Mouse (Mus musculus) kidney, embryonic 15.5 days (tissue): ENCODE measurements around the gene Plekhj1. TPM values are rescaled to one million over a fixed set of nuclear protein-coding genes. Genes with fewer than 3 reads are reported as not detected.
A peak's percentile ranks its signal among the peaks of the same experiment; 100 is the strongest.

Experiments
- ATAC-seq: fragments of 200-750 bp; cut with Nextera tagmentation; replicated peaks from 2 replicates; pipeline ENCODE4 v1.8.0; 2017; ENCODE audit warnings: moderate TSS enrichment; ENCODE audit not compliant: low FRiP score
- H3K27ac ChIP-seq: fragments of 300-500 bp; sonication (generic); 2 replicates; pipeline ENCODE4 v1.5.1; 2015; ENCODE audit warnings: mild to moderate bottlenecking, inconsistent platforms
- H3K27me3 ChIP-seq: fragments of 300-500 bp; sonication (generic); 2 replicates; pipeline ENCODE4 v1.6.1; 2015; ENCODE audit warnings: inconsistent platforms
- H3K36me3 ChIP-seq: fragments of 300-500 bp; sonication (generic); 2 replicates; pipeline ENCODE4 v1.6.1; 2015; ENCODE audit warnings: inconsistent platforms
- H3K4me1 ChIP-seq: fragments of 300-500 bp; sonication (generic); 2 replicates; pipeline ENCODE4 v1.6.1; 2015; ENCODE audit warnings: inconsistent platforms
- H3K4me2 ChIP-seq: fragments of 300-500 bp; sonication (generic); 2 replicates; pipeline ENCODE4 v1.6.1; 2015; ENCODE audit warnings: moderate library complexity, mild to moderate bottlenecking, inconsistent platforms
- H3K4me3 ChIP-seq: fragments of 300-500 bp; sonication (generic); replicated peaks from 2 replicates; pipeline ENCODE4 v1.5.1; 2015; ENCODE audit warnings: mild to moderate bottlenecking, inconsistent platforms
- H3K9ac ChIP-seq: fragments of 300-500 bp; sonication (generic); 2 replicates; pipeline ENCODE4 v1.6.1; 2015; ENCODE audit warnings: mild to moderate bottlenecking, inconsistent platforms
- H3K9me3 ChIP-seq: fragments of 300-500 bp; sonication (generic); replicated peaks from 2 replicates; pipeline ENCODE4 v1.6.1; 2016; ENCODE audit warnings: inconsistent platforms
- WGBS: fragments of 180-500 bp; shearing (Covaris S2); methylation state at CpG from one replicate; pipeline ENCODE4 v1.1.7; 2015; ENCODE audit warnings: mixed read lengths; 5-methylcytosine and 5-hydroxymethylcytosine counted together
- polyA plus RNA-seq: library from polyadenylated mRNA; unstranded; fragments of >200 nt; fragmentation: Nextera tagmentation; extraction: Ambion mirVana; gene quantifications from 2 replicates; pipeline ENCODE4 v1.2.1, GENCODE M21; 2015

Gene Plekhj1
- polyA plus RNA-seq, 1 experiment from 2014 or later, result 126 TPM

DNA sequence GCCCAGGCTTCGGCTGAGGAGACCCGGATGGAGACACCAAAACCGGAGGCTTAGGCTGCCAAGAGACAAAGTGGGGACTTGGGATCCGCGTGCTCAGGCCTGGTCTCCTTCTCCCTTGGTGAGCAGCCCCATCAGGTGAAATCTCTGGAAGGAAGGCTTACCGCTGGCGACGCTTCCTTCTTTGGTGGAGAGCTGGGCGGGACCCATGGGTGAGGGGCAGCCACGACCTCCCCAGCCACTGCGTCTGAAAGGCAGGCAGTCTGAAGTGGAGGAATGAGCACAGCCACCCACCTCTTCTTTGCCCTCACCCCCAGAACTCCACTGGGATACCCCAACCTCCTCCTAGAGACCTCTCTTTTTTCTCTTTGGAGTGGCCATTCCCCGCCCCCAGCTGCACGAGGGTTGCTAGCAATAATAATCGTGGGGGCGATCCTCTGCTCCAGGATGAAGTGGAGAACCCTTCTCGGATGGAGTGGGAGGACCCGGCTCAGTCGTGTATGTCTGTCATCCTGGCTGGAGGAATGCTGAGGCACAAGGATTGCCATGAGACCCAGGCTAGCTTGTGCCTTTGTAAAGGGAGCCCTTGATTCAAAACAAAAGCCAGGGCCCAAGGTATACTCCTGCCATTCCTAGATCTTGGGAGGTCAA, 10.7 kb upstream of the Plekhj1 start:
- peaks cover 58% of the 10 kb centered on the region for H3K4me1 ChIP-seq

DNA sequence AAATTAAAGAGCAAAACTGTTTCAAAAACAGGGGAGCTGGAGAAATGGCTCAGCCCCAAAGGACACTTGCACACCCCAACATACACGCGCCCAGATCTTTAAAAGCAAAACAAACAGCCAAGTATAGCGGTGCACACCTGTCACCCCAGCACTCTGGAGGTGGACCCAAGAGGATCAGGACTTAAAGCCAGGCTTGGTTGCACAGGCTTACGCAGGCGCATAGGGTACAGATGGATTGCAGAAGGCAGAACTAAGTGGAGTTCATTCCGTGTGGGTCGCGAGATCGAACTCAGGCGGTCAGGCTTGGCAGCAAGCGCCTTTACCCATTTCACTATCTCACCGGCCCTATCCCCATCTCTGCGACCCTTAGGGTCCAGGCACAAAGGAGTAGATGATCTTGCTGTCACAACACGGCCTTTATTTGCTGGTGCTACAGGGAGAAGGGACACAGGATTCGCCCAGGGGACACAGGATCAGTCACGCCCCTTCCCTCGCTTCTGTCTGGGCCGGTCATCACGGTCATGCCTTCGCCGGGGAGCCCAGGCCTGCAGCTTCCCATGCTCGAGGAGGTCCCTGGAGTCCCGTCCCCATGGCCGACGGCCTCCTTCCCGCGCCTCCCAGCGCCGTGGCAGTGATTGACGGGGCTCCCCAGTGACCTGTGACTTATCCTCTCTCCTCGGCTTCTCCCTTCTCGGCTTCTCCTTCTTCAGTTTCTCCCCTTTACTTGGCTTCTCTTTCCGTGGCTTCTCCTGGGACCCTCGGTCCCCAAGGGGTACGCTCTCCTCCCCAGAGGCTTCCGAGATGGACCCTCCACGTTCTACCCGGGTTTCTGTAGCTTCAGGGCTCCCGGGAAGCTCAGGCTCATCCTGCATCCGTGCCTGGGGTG, 9.9 kb upstream of the Plekhj1 start:
- peak overlapping the region; percentile 92 for H3K4me2 ChIP-seq
- no peaks in the 10 kb centered on the region for H3K9me3 ChIP-seq
- peak overlapping the region; percentile 86 for H3K27ac ChIP-seq
- ATAC-seq, result no peak
- H3K4me3 ChIP-seq, result peak overlapping the region; percentile 52
- H3K9ac ChIP-seq, result peak overlapping the region; percentile 44
- H3K27me3 ChIP-seq, result peaks cover 18% of the 10 kb centered on the region
- 13% methylated on average over 40 of the region's 40 CpGs for WGBS
- peaks cover 21% of the 10 kb centered on the region for H3K36me3 ChIP-seq
- H3K4me1 ChIP-seq, result peaks cover 58% of the 10 kb centered on the region

More for the DNA sequence above, 10.7 kb upstream of the Plekhj1 start:
- peak overlapping the region; percentile 92 for H3K4me2 ChIP-seq
- H3K36me3 ChIP-seq, result peaks cover 14% of the 10 kb centered on the region
- peak overlapping the region; percentile 44 for H3K9ac ChIP-seq
- H3K27ac ChIP-seq, result peak overlapping the region; percentile 86
- ATAC-seq, result no peak
- peaks cover 21% of the 10 kb centered on the region for H3K27me3 ChIP-seq
- WGBS, result 5% methylated on average over 18 of the region's 18 CpGs
- H3K4me3 ChIP-seq, result peak overlapping the region; percentile 52
- no peaks in the 10 kb centered on the region for H3K9me3 ChIP-seq

DNA sequence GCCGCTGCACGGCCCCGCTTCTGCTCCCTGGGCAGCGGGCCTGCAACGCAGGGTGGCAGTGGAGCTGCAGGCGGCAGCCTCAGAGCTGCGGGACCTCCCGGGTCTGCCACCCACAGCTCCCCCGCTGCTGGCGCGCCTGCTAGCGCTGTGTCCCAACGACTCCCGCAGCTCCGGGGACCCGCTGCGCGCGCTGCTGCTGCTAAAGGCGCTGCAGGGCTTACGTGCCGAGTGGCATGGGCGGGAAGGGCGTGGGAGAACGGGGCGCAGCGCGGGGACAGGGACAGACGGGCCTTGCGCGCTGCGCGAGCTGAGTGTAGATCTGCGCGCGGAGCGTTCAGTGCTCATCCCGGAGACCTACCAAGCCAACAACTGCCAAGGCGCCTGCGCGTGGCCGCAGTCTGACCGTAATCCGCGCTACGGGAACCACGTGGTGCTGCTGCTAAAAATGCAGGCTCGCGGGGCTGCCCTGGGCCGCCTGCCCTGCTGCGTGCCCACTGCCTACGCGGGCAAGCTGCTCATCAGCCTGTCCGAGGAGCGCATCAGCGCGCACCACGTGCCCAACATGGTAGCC, 8.7 kb upstream of the Plekhj1 start:
- WGBS, result under 1% methylated on average over 58 of the region's 58 CpGs

DNA sequence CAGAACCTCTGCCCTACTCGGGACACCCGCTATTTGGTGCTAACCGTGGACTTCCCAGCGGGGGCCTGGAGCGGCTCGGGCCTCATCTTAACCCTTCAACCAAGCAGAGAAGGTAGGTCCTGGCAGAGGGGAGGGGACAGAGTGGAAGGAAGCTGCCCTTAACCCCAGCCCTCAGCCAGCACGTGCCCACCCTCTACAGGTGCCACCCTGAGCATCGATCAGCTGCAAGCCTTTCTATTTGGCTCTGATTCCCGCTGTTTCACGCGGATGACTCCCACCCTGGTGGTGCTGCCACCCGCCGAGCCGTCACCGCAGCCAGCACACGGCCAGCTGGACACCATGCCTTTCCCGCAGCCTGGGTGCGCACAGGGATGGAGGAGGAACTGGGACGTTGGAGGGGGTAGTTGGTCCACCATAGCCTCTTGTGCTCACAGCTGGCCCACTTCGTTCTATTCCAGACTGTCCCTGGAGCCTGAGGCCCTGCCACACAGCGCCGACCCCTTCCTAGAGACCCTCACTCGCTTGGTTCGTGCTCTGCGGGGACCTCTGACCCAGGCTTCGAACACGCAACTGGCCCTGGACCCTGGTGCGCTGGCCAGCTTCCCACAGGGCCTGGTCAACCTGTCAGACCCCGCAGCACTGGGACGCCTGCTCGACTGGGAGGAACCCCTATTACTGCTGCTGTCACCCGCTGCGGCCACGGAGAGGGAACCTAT, 8.1 kb upstream of the Plekhj1 start:
- Histone ChIP-seq H3K9me3 (no peaks in the 10 kb centered on the region), H3K36me3 (peaks cover 40% of the 10 kb centered on the region)
- WGBS, result 43% methylated on average over 34 of the region's 34 CpGs

More for the DNA sequence above, 8.7 kb upstream of the Plekhj1 start:
- Histone ChIP-seq H3K4me1 (peaks cover 54% of the 10 kb centered on the region), H3K9ac (peak overlapping the region; percentile 65), H3K27ac (peak overlapping the region; percentile 86), H3K27me3 (peaks cover 16% of the 10 kb centered on the region), H3K36me3 (peaks cover 33% of the 10 kb centered on the region), H3K4me3 (peak overlapping the region; percentile 52), H3K4me2 (peak overlapping the region; percentile 92), H3K9me3 (no peaks in the 10 kb centered on the region)
- peak; percentile 55 for ATAC-seq

DNA sequence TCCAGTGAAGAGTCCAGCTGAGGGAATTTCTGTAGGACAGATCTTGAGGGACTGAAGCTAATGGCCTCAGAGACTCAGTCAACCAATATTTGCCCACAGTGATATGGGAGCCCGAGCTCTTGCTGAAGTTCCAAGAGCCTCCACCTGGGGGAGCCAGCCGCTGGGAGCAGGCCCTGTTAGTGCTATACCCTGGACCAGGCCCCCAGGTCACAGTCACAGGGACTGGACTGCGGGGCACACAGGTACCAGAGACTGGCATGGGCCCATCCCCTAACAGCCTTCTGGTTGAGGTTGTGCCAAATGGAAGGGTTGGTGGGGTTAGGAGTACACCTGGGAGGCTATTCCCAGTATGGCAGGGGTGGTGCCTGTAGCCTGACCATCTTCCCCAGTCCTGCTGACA, 7.5 kb upstream of the Plekhj1 start:
- no peak overlapping the region for H3K9ac ChIP-seq
- 18% methylated on average over 3 of the region's 3 CpGs for WGBS
- H3K27me3 ChIP-seq, result peaks cover 16% of the 10 kb centered on the region
- no peak overlapping the region for H3K27ac ChIP-seq
- H3K4me3 ChIP-seq, result no peak overlapping the region
- peaks cover 45% of the 10 kb centered on the region for H3K36me3 ChIP-seq
- H3K9me3 ChIP-seq, result no peaks in the 10 kb centered on the region
- no peak overlapping the region for H3K4me2 ChIP-seq
- peak; percentile 40 for ATAC-seq
- H3K4me1 ChIP-seq, result peaks cover 56% of the 10 kb centered on the region

More for the DNA sequence above, 8.1 kb upstream of the Plekhj1 start:
- ATAC-seq, result peak; percentile 4
- Histone ChIP-seq H3K4me1 (peaks cover 53% of the 10 kb centered on the region), H3K27me3 (peaks cover 16% of the 10 kb centered on the region), H3K4me3 (peak overlapping the region; percentile 52), H3K4me2 (peak overlapping the region; percentile 92), H3K9ac (peak overlapping the region; percentile 65), H3K27ac (peak overlapping the region; percentile 86)

DNA sequence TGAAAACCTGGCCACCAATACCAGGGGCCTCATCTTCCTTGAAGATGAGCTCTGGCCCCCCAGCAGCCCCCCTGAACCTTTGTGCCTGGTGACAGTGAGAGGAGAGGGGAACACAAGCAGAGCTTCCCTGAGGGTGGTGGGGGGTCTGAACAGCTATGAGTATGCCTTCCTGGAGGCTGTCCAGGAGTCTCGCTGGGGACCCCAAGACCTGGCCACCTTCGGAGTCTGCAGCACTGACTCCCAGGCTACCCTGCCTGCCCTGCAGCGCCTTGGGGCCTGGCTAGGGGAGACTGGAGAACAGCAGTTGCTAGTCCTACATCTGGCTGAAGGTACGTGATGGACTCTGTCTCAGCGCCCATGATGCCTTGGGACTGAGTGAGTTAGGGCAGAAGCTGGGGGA, 6.9 kb upstream of the Plekhj1 start:
- H3K27ac ChIP-seq, result no peak overlapping the region
- H3K27me3 ChIP-seq, result peaks cover 13% of the 10 kb centered on the region
- peaks cover 51% of the 10 kb centered on the region for H3K36me3 ChIP-seq
- H3K4me2 ChIP-seq, result no peak overlapping the region
- no peaks in the 10 kb centered on the region for H3K9me3 ChIP-seq
- no peak overlapping the region for H3K4me3 ChIP-seq
- WGBS, result 76% methylated on average over 5 of the region's 5 CpGs
- ATAC-seq, result no peak
- peaks cover 55% of the 10 kb centered on the region for H3K4me1 ChIP-seq
- peak overlapping the region; percentile 15; the same call in 1 of the 2 replicates for H3K9ac ChIP-seq

DNA sequence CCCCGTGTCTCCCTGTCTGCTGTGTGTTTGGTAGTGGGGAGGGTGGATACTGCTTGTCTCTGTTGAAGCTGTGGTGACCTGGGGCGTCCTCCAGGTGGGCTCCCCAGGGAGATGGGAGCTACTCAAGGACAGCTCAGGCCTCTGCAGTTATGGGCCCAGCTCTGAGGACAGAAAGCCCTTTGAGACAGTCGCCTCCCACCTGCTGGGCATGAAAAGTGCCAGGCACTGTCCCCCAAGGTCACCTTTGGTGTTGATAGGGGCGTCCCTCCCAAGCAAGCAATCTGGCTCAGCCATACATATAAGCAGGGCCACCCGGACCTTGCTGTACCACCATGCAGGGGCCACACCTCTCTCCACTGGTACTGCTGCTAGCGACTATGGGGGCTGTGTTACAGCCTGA, 6.5 kb upstream of the Plekhj1 start, which contains the start of gene Amh:
TSS of gene Amh (plus strand) at position 328 of the 400 bp plus-strand sequence.
- no peaks in the 10 kb centered on the region for H3K9me3 ChIP-seq
- WGBS, result 70% methylated on average over 6 of the region's 6 CpGs
- ATAC-seq, result no peak
- H3K27ac ChIP-seq, result no peak within 1 kb of the TSS
- peaks cover 10% of the 10 kb centered on the region for H3K27me3 ChIP-seq
- peak within 1 kb of the TSS; percentile 15; the same call in 1 of the 2 replicates for H3K9ac ChIP-seq
- peaks cover 54% of the 10 kb centered on the region for H3K36me3 ChIP-seq
- no peak within 1 kb of the TSS for H3K4me2 ChIP-seq
- H3K4me3 ChIP-seq, result no peak within 1 kb of the TSS
- H3K4me1 ChIP-seq, result peaks cover 55% of the 10 kb centered on the region

DNA sequence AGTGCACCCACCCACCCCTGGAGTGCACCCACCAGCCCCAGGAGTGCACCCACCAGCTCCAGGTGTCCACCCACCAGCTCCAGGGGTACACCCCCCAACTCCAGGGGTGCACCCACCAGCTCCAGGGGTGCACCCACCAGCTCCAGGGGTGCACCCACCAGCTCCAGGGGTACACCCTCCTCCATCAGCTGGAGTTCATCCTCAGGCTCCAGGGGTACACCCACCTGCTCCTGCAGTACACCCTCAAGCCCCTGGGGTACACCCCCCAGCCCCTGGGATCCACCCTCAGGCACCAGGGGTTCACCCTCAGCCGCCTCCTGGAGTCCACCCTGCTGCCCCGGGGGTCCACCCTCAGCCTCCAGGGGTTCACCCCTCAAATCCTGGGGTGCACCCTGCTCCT, 5.9 kb upstream of the Plekhj1 start:
- Histone ChIP-seq H3K4me2 (no peak overlapping the region), H3K27ac (no peak overlapping the region), H3K9ac (no peak overlapping the region), H3K27me3 (peaks cover 7% of the 10 kb centered on the region; the same call in 1 of the 2 replicates), H3K4me3 (no peak overlapping the region), H3K9me3 (no peaks in the 10 kb centered on the region), H3K36me3 (peaks cover 54% of the 10 kb centered on the region), H3K4me1 (peaks cover 56% of the 10 kb centered on the region)
- no peak for ATAC-seq
- WGBS, result 100% methylated on average over 2 of the region's 2 CpGs

DNA sequence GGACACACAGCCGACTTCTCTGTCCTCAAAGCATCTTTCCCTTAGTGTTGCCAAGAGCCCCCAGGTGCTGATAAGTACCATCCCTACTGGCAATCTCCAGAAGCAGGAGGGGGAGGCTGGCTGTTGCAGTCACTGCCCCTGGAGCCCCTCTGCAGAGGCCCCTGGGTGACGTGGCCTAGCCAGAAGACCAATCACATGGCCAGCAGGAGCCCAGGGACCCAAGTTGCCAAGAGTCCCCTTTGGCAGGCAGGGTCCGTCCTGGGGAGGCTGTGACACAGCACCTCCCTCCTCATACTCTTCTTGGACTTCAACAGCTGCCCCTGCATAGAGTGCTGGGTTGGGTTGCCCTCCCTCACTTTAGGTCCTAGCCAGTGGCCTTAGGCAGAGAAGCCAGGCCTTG, 4.6 kb upstream of the Plekhj1 start:
- no peak overlapping the region for H3K9ac ChIP-seq
- WGBS, result 86% methylated on average over 3 of the region's 3 CpGs
- H3K4me3 ChIP-seq, result no peak overlapping the region
- H3K27me3 ChIP-seq, result peaks cover 7% of the 10 kb centered on the region; the same call in 1 of the 2 replicates
- ATAC-seq, result no peak
- H3K4me2 ChIP-seq, result no peak overlapping the region
- H3K4me1 ChIP-seq, result peaks cover 44% of the 10 kb centered on the region
- no peaks in the 10 kb centered on the region for H3K9me3 ChIP-seq
- no peak overlapping the region for H3K27ac ChIP-seq
- H3K36me3 ChIP-seq, result peaks cover 54% of the 10 kb centered on the region

DNA sequence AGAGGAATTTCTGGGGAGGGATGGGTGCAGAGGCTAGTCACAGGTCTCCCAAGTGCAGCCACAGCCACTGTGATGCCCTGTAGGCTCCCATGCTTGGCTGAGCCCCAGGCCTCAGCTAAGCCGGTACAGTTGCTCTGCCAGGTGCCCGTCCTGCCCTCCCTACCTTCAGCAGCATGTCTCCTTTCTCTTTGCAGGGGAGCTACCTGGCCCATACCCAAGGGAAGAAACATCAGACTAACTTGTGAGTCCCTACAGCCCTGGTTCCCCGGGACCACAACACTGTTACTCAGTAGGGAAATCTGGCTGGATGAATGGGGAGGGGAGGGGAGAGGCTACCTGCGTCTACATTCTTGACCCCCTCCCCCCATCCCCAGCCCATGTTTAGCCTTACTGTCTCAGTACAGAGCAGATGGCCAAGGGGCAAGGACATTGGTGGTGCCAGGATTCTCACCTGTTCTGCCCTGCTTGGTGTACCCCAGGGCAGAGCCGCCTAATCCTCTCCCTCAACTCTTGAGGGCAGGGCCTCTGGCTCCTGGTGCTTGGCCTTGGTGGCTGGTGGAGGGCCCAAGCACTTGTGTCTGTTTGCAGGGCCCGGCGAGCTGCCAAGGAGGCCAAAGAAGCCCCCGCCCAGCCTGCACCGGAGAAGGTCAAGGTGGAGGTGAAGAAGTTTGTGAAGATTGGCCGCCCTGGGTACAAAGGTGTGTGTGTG, 3.9 kb upstream of the Plekhj1 start:
- no peak for ATAC-seq
- Histone ChIP-seq H3K4me3 (no peak overlapping the region), H3K9ac (no peak overlapping the region), H3K27ac (no peak overlapping the region), H3K9me3 (no peaks in the 10 kb centered on the region), H3K27me3 (peaks cover 7% of the 10 kb centered on the region; the same call in 1 of the 2 replicates), H3K4me1 (peaks cover 38% of the 10 kb centered on the region), H3K36me3 (peaks cover 54% of the 10 kb centered on the region), H3K4me2 (no peak overlapping the region)
- WGBS, result 84% methylated on average over 10 of the region's 10 CpGs

DNA sequence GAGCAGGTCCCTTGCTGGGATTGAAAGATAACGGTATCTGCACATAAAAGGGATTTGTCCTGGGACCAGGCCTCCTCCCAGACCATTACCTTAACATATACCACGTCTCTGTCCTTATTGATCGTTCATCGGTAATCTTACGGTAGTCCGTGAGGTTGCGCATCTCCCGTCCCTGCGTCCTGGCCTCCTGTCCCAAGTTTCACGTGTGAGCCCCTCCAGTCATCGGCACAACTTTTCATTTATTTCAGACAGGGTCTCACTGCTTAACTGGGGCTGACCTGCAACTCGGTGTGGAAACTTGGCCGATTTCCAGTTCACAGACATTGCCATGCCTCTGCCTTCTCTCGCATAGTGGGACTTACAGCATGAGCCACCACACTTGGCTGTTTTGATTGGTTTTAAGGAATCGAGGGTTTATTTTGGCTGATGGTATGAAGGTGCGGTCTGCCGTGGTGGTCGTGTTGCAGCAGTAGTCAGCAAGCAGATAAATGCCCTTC, 692 bp upstream of the Plekhj1 start:
- Histone ChIP-seq H3K4me2 (peak overlapping the region; percentile 76), H3K36me3 (peaks cover 68% of the 10 kb centered on the region), H3K27me3 (no peaks in the 10 kb centered on the region), H3K27ac (peak overlapping the region; percentile 99), H3K4me1 (peaks cover 31% of the 10 kb centered on the region), H3K9ac (peak overlapping the region; percentile 95), H3K4me3 (peak overlapping the region; percentile 74), H3K9me3 (no peaks in the 10 kb centered on the region)
- WGBS, result 2% methylated on average over 18 of the region's 18 CpGs
- no peak for ATAC-seq
